Mouse (Mus musculus) adrenal gland, postnatal 10 days (tissue): ENCODE measurements around the gene Alg9. TPM values are rescaled to one million over a fixed set of nuclear protein-coding genes. Genes with fewer than 3 reads are reported as not detected.
A peak's percentile ranks its signal among the peaks of the same experiment; 100 is the strongest.

ENCODE experiments used
- DNase-seq: peaks from one replicate; pipeline ENCODE4 v3.0.0; 2021; ENCODE audit warnings: mixed read lengths
- total RNA-seq, 2 experiments: library from RNA; stranded (reverse); gene quantifications; 2 replicates each; pipeline ENCODE4 v1.2.3; 2021

The Alg9 gene
- total RNA-seq, 2 experiments from 2014 or later: 27.9 to 28.0 TPM

- DNase-seq: peak; percentile 45
Measured at GRCm38 (mm10) chr9:50885600-50885987, 110.8 kb downstream of the Alg9 start.

- DNase-seq: no peak
Measured at GRCm38 (mm10) chr9:50886870-50887269, 112.1 kb downstream of the Alg9 start.

- DNase-seq: no peak
Measured at GRCm38 (mm10) chr9:50887351-50887750, 112.5 kb downstream of the Alg9 start.

- DNase-seq: no peak
Measured at GRCm38 (mm10) chr9:50889211-50889610, 114.4 kb downstream of the Alg9 start.

- DNase-seq: no peak
Measured at GRCm38 (mm10) chr9:50889964-50890363, 115.1 kb downstream of the Alg9 start.

GRCm38 (mm10) chr9:50890494-50891090 lies 115.8 kb downstream of the Alg9 start:
- DNase-seq: no peak

Other genes with a start within 250 kb of the Alg9 start
- gene Pts, start 246.3 kb upstream of the Alg9 start, total RNA-seq: 10 to 100 TPM; 62.0 to 72.7 TPM
- gene Il18, start 220.2 kb upstream of the Alg9 start, total RNA-seq: 1 to 10 TPM; 5.3 to 6.5 TPM
- 1 to 10 TPM; 3.1 to 3.3 TPM for gene Bco2, start 219.8 kb upstream of the Alg9 start, total RNA-seq
- not detected for gene Tex12, start 213.7 kb upstream of the Alg9 start, total RNA-seq
- 100 to 1,000 TPM; 628 to 725 TPM for gene Sdhd, start 171.2 kb upstream of the Alg9 start, total RNA-seq
- 100 to 1,000 TPM; 164 to 170 TPM for gene Timm8b, start 171.1 kb upstream of the Alg9 start, total RNA-seq
- gene Pih1d2, start 157.7 kb upstream of the Alg9 start, total RNA-seq: 1 to 10 TPM; 1.1 to 1.8 TPM
- gene Nkapd1, start 157.6 kb upstream of the Alg9 start, total RNA-seq: 10 to 100 TPM; 20.6 to 24.6 TPM
- 100 to 1,000 TPM; 310 to 317 TPM for gene Dlat, start 115.2 kb upstream of the Alg9 start, total RNA-seq
- gene Dixdc1, start 35.5 kb upstream of the Alg9 start, total RNA-seq: 10 to 100 TPM in 1 of 2 experiments, 1 to 10 TPM in 1; 7.8 to 10.1 TPM
- gene 2310030G06Rik, start 28.5 kb upstream of the Alg9 start, total RNA-seq: 1 to 10 TPM; 6.5 to 7.1 TPM
- gene Cryab, start 23.7 kb upstream of the Alg9 start, total RNA-seq: 100 to 1,000 TPM in 1 of 2 experiments, 10 to 100 TPM in 1; 55.3 to 197 TPM
- gene Hspb2, start 22.7 kb upstream of the Alg9 start, total RNA-seq: 10 to 100 TPM in 1 of 2 experiments, 1 to 10 TPM in 1; 5.1 to 13.5 TPM
- 1 to 10 TPM; 4.6 to 7.8 TPM for gene Fdxacb1, start 6.8 kb upstream of the Alg9 start, total RNA-seq
- gene 1110032A03Rik, start 501 bp downstream of the Alg9 start, total RNA-seq: 10 to 100 TPM; 31.2 to 32.2 TPM
- 10 to 100 TPM; 35.1 to 36.5 TPM for gene Ppp2r1b, start 70.3 kb downstream of the Alg9 start, total RNA-seq
- gene Sik2, start 234.1 kb downstream of the Alg9 start, total RNA-seq: 100 to 1,000 TPM; 132 to 136 TPM